Mouse (Mus musculus): ENCODE data around the gene Epc2.

The Epc2 gene

GRCm38 (mm10) chr2:49450931-49451636, at the start of gene Epc2:
Gene Epc2 (plus strand): TSS chr2:49451486.
- DNase-seq = peak; percentile 89

- DNase-seq = no peak
These were observed 45.3 kb upstream of the Epc2 start for GRCm38 (mm10) chr2:49405954-49406353.

- DNase-seq = no peak
These were observed 39.6 kb upstream of the Epc2 start for GRCm38 (mm10) chr2:49411685-49412084.

- no peak for DNase-seq
These were observed 38.7 kb upstream of the Epc2 start for GRCm38 (mm10) chr2:49412576-49412975.

GRCm38 (mm10) chr2:49415868-49416267, 35.4 kb upstream of the Epc2 start:
- no peak for DNase-seq

- DNase-seq = no peak
These were observed 34.2 kb upstream of the Epc2 start for GRCm38 (mm10) chr2:49417018-49417604.

GRCm38 (mm10) chr2:49420396-49420795, 30.9 kb upstream of the Epc2 start:
- no peak for DNase-seq

- no peak for DNase-seq
These were observed 27.4 kb upstream of the Epc2 start for GRCm38 (mm10) chr2:49423857-49424256.

GRCm38 (mm10) chr2:49424788-49425187, 26.5 kb upstream of the Epc2 start:
- no peak for DNase-seq

- DNase-seq = no peak
These were observed 25.1 kb upstream of the Epc2 start for GRCm38 (mm10) chr2:49426175-49426574.

- DNase-seq = no peak
These were observed 20.3 kb upstream of the Epc2 start for GRCm38 (mm10) chr2:49431015-49431414.

- no peak for DNase-seq
These were observed 18.1 kb upstream of the Epc2 start for GRCm38 (mm10) chr2:49433211-49433610.

GRCm38 (mm10) chr2:49446238-49446637, 5.0 kb upstream of the Epc2 start:
- no peak for DNase-seq

- DNase-seq = no peak
These were observed 3.5 kb upstream of the Epc2 start for GRCm38 (mm10) chr2:49447586-49448475.

GRCm38 (mm10) chr2:49450467-49450866, 819 bp upstream of the Epc2 start:
- no peak for DNase-seq

GRCm38 (mm10) chr2:49451637-49452211, 438 bp downstream of the Epc2 start:
- peak; percentile 96 for DNase-seq

GRCm38 (mm10) chr2:49452451-49453081, 1.3 kb downstream of the Epc2 start:
- DNase-seq = peak; percentile 56

- DNase-seq = no peak
These were observed 6.5 kb downstream of the Epc2 start for GRCm38 (mm10) chr2:49457797-49458196.

- DNase-seq = no peak
These were observed 14.5 kb downstream of the Epc2 start for GRCm38 (mm10) chr2:49465672-49466222.

- DNase-seq = no peak
These were observed 15.8 kb downstream of the Epc2 start for GRCm38 (mm10) chr2:49467038-49467437.

- no peak for DNase-seq
These were observed 19.9 kb downstream of the Epc2 start for GRCm38 (mm10) chr2:49471188-49471587.

GRCm38 (mm10) chr2:49471641-49472355, 20.5 kb downstream of the Epc2 start:
- DNase-seq = no peak

Measured in right cerebral cortex, postnatal 25 days (tissue).